Mouse (Mus musculus) liver, postnatal 0 days (tissue): Measurements from ENCODE around the gene Tcf20. TPM values are rescaled to one million over a fixed set of nuclear protein-coding genes. Genes with fewer than 3 reads are reported as not detected.

ENCODE experiments used
- ATAC-seq: fragments of 200-750 bp; cut with Nextera tagmentation; 2 replicates; pipeline ENCODE4 v1.8.0; 2017; ENCODE audit warnings: mild to moderate bottlenecking, moderate library complexity
- DNase-seq: peaks from one replicate; pipeline ENCODE4 v3.0.0-alpha.2; 2016
- H3K27ac ChIP-seq: fragments of 300-500 bp; sonication (generic); 2 replicates; pipeline ENCODE4 v1.5.1; 2014; ENCODE audit warnings: antibody characterized with exemption, moderate library complexity, mild to moderate bottlenecking, low read depth
- H3K27me3 ChIP-seq: fragments of 300-500 bp; sonication (generic); 2 replicates; pipeline ENCODE4 v1.6.1; 2014; ENCODE audit warnings: low read length, control low read depth, mixed read lengths; ENCODE audit not compliant: insufficient read depth
- H3K36me3 ChIP-seq: fragments of 300-500 bp; sonication (generic); replicated peaks from 2 replicates; pipeline ENCODE4 v1.6.1; 2014; ENCODE audit warnings: mild to moderate bottlenecking, control low read depth, low read length, moderate library complexity, mixed read lengths; ENCODE audit not compliant: insufficient read depth
- H3K4me1 ChIP-seq: fragments of 300-500 bp; sonication (generic); 2 replicates; pipeline ENCODE4 v1.6.1; 2014; ENCODE audit warnings: antibody characterized with exemption, mild to moderate bottlenecking, control low read depth; ENCODE audit not compliant: insufficient read depth
- H3K4me2 ChIP-seq: fragments of 300-500 bp; sonication (generic); 2 replicates; pipeline ENCODE4 v1.6.1; 2014; ENCODE audit warnings: low read depth, mild to moderate bottlenecking, low read length, moderate library complexity, mixed read lengths
- H3K4me3 ChIP-seq: fragments of 300-500 bp; sonication (generic); 2 replicates; pipeline ENCODE4 v1.5.1; 2014; ENCODE audit warnings: low read depth, low read length
- H3K9ac ChIP-seq: fragments of 300-500 bp; sonication (generic); replicated peaks from 2 replicates; pipeline ENCODE4 v1.6.1; 2014; ENCODE audit warnings: mild to moderate bottlenecking, moderate library complexity
- H3K9me3 ChIP-seq: fragments of 300-500 bp; sonication (generic); 2 replicates; pipeline ENCODE4 v1.6.1; 2016; ENCODE audit warnings: mild to moderate bottlenecking, control low read depth, low read length, mixed read lengths
- CTCF ChIP-seq: sonication (generic); IDR thresholded peaks from 2 replicates; pipeline ENCODE4 v1.5.1; 2016; ENCODE audit warnings: antibody characterized with exemption, low read depth
- EP300 ChIP-seq: IDR thresholded peaks from 2 replicates; pipeline ENCODE4 v1.6.1; 2016; ENCODE audit warnings: antibody characterized with exemption, low read depth, mild to moderate bottlenecking
- WGBS: fragments of 180-500 bp; shearing (Covaris S2); extraction: QIAGEN DNeasy Blood & Tissue Kit; methylation state at CpG from one replicate; pipeline ENCODE4 v1.1.7; 2014; ENCODE audit not compliant: insufficient replicate concordance; 5-methylcytosine and 5-hydroxymethylcytosine counted together
- polyA plus RNA-seq: library from polyadenylated mRNA; unstranded; fragments of >200 nt; fragmentation: Nextera tagmentation; extraction: Ambion mirVana; gene quantifications from 2 replicates; pipeline ENCODE4 v1.2.1, GENCODE M21; 2015

Gene Tcf20
- polyA plus RNA-seq, 1 experiment from 2014 or later: 1.8 TPM

DNA sequence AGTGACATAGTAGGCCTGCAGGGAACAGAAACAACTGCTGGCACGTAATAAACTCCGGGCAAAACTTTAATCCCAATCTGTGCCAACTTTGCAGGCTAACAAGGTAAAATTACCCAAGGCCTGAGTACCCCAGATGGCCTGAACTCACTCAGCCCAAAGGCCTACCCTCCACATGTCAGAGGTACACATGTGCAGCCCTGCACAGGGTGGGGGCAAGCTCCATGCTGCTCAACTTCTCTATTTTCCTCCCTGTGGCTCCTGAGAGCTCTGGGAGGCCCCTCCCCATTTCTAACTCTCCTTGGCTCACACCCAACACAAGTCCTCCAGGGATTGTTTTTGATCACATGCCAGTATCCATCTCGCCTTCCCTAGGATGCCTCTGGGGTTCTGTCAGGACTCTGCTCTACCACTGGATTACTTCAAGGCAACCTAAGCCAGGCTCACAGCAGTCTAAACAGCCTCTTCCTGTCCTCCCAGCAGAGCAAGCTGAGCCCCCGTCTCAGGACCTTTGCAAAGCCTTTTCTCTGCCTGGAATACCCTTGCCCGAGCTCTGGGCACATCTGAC, 50.2 kb downstream of the Tcf20 start:
- no peaks in the 10 kb centered on the region for H3K36me3 ChIP-seq
- DNase-seq (no peak), ATAC-seq (no peak)
- H3K27me3 ChIP-seq: no peaks in the 10 kb centered on the region
- no peaks in the 10 kb centered on the region for H3K4me1 ChIP-seq
- no peak overlapping the region for H3K9ac ChIP-seq
- no peaks in the 10 kb centered on the region for H3K9me3 ChIP-seq
- no peak overlapping the region for H3K4me3 ChIP-seq
- 54% methylated on average over 5 of the region's 5 CpGs for WGBS
- no peak overlapping the region for H3K4me2 ChIP-seq
- TF ChIP-seq CTCF (no peak), EP300 (no peak)
- no peak overlapping the region for H3K27ac ChIP-seq

DNA sequence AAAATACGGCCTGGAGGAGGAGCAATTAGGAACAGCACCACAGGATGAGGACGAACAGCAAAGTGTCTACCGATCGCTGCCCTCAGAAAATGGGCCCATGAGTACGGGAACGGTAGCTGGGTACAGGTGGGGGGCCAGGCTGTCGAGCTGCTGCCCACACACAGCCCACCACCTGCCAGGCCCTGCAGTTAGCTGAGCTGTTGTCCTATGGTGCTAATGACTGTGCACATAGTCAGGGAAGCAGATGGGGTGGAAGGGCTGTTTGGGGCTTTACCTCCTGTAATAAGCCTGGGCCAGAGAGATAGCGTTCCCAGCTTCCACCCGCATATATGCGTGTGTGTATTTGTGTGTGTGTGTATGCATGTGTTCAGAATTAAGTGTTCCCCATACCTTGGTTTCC, 52.7 kb downstream of the Tcf20 start:
- ATAC-seq (no peak), DNase-seq (no peak)
- Histone ChIP-seq H3K27ac (no peak overlapping the region), H3K36me3 (no peaks in the 10 kb centered on the region), H3K9ac (no peak overlapping the region), H3K4me3 (no peak overlapping the region), H3K4me2 (no peak overlapping the region), H3K27me3 (0 out of 2 replicates have a peak, but pooled peaks cover 5% of the 10 kb centered on the region), H3K4me1 (no peaks in the 10 kb centered on the region), H3K9me3 (no peaks in the 10 kb centered on the region)
- no peak for TF ChIP-seq CTCF
- 83% methylated on average over 10 of the region's 10 CpGs for WGBS

DNA sequence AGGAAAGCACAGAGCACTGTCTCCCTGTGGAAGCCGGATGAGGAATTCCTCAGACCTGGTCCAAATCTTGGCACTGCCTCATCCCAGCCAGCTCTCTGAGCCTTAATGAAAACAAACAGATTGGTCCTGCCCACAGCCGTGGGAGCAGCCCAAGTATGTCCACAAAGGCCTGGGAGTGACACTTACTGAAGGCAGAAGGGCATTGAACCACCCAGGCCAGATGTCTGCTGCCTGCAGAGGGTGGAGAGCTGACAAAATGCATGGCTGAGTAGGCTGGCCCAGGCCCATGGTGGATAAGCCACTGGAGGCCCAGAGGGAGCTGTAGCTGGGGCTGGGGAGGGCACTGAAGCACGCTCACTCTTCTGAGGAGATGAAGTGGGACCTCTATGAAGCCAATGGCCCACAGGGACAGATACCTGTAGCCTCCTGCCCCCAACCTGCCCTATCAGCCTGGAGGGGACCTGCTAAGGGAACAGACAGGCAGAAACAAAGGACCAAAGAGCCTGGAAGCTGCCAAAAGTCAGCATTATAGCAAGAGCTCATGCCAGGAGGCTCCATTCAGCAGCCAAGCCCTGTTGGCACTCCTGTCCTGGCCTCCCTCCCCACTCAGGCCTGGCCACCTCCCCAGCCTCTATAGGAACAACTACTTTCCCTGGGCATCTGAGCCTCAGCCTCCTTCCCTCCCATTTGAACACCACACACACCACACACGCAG, 54.6 kb downstream of the Tcf20 start:
- H3K4me3 ChIP-seq: no peak overlapping the region
- no peak overlapping the region for H3K4me2 ChIP-seq
- H3K9me3 ChIP-seq: no peaks in the 10 kb centered on the region
- no peak overlapping the region; the same call in 1 of the 2 replicates for H3K9ac ChIP-seq
- 48% methylated on average over 4 of the region's 4 CpGs for WGBS
- DNase-seq (no peak), ATAC-seq (no peak)
- no peaks in the 10 kb centered on the region for H3K4me1 ChIP-seq
- no peak for TF ChIP-seq CTCF
- no peak for TF ChIP-seq EP300
- no peak overlapping the region for H3K27ac ChIP-seq
- no peaks in the 10 kb centered on the region for H3K36me3 ChIP-seq
- peaks cover 15% of the 10 kb centered on the region for H3K27me3 ChIP-seq

DNA sequence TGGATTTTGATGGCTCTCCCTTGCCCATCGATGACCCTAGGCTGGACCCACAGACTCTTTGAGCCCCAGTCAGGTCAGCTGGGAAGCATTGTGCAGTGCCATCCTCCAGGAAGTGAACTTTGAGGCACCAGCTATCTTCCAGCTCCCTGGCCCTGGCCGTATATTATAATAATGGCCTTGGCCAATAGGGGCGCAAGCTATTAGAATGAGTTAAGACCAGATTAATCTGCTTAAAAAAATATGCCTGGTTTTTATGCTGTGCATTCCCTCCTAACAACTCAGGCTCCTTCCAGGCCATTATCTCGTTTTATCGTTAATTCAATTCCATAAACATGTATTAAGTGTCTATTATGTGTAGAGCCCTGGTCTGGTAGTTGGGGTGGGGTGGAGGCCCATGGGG, 56.2 kb downstream of the Tcf20 start:
- no peak for TF ChIP-seq CTCF
- no peak for TF ChIP-seq EP300
- 77% methylated on average over 5 of the region's 5 CpGs for WGBS
- ATAC-seq: no peak

GRCm38 (mm10) chr15:82929595-82929994, 58.1 kb downstream of the Tcf20 start:
- WGBS: 33% methylated on average over 9 of the region's 9 CpGs
- no peak for ATAC-seq
- Histone ChIP-seq H3K9me3 (no peaks in the 10 kb centered on the region), H3K9ac (no peak overlapping the region), H3K4me2 (no peak overlapping the region), H3K4me1 (no peaks in the 10 kb centered on the region), H3K36me3 (no peaks in the 10 kb centered on the region), H3K27me3 (peaks cover 32% of the 10 kb centered on the region), H3K4me3 (no peak overlapping the region), H3K27ac (no peak overlapping the region)
- TF ChIP-seq EP300 (no peak), CTCF (no peak)
- peak; percentile 18 for DNase-seq

More for the DNA sequence above, 56.2 kb downstream of the Tcf20 start:
- no peak overlapping the region for H3K9ac ChIP-seq
- DNase-seq: no peak
- H3K4me3 ChIP-seq: no peak overlapping the region
- H3K9me3 ChIP-seq: no peaks in the 10 kb centered on the region
- H3K4me1 ChIP-seq: no peaks in the 10 kb centered on the region
- H3K27me3 ChIP-seq: peaks cover 27% of the 10 kb centered on the region
- H3K4me2 ChIP-seq: no peak overlapping the region
- H3K27ac ChIP-seq: no peak overlapping the region
- H3K36me3 ChIP-seq: no peaks in the 10 kb centered on the region

DNA sequence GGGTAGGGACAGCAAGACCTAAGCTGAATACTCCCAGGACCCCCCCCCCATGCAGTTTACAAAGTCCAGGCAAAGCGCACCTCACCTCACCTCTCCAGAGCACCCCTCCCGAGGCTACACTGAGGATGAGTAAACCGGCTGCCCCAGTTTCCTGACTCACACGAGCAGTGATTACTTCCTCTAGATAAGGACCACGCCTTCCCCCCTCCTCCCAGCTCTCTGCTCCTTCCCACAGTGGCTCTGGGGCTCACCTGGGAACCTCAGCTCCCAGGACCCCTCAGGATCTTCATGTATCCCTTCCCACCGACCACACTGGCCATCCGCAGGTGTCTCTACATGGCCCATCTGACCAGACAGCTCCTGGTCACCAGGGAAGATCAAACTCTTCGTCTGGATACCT, 58.8 kb downstream of the Tcf20 start:
- H3K4me2 ChIP-seq: no peak overlapping the region
- 23% methylated on average over 8 of the region's 8 CpGs for WGBS
- no peaks in the 10 kb centered on the region for H3K36me3 ChIP-seq
- TF ChIP-seq EP300 (no peak), CTCF (no peak)
- peaks cover 32% of the 10 kb centered on the region for H3K27me3 ChIP-seq
- DNase-seq (no peak), ATAC-seq (no peak)
- no peak overlapping the region for H3K4me3 ChIP-seq
- H3K9ac ChIP-seq: no peak overlapping the region
- H3K4me1 ChIP-seq: no peaks in the 10 kb centered on the region
- no peak overlapping the region for H3K27ac ChIP-seq
- no peaks in the 10 kb centered on the region for H3K9me3 ChIP-seq
